Mouse (Mus musculus) ES-E14 (cell line): ENCODE measurements around the gene Lin7b. TPM values are rescaled to one million over a fixed set of nuclear protein-coding genes. Genes with fewer than 3 reads are reported as not detected.
A peak's percentile ranks its signal among the peaks of the same experiment; 100 is the strongest.

Experiments used
- DNase-seq: peaks from one replicate; pipeline ENCODE4 v3.0.0-alpha.2; 2013; ENCODE audit warnings: low read depth, low spot score
- H3K27ac ChIP-seq: 2 replicates; pipeline ENCODE4 v1.5.1; 2012; ENCODE audit warnings: low read depth, mild to moderate bottlenecking, low read length, moderate library complexity, mixed read lengths; ENCODE audit not compliant: poor library complexity, insufficient read depth, severe bottlenecking
- H3K36me3 ChIP-seq: 2 replicates; pipeline ENCODE4 v1.6.1; 2012; ENCODE audit warnings: mild to moderate bottlenecking, low read length, moderate library complexity, mixed read lengths; ENCODE audit not compliant: control insufficient read depth, poor library complexity, insufficient read depth, severe bottlenecking
- H3K4me1 ChIP-seq, 2 experiments: fragments of 150-350 bp in 1 of 2; sonication (generic) in 1 of 2; 2 replicates each; pipeline ENCODE4 v1.6.1; 2012; ENCODE audit warnings: low read length in 2 of 2, mild to moderate bottlenecking in 1 of 2, mixed read lengths in 1 of 2; ENCODE audit not compliant: control insufficient read depth in 2 of 2, insufficient read depth in 2 of 2, poor library complexity in 1 of 2
- H3K4me3 ChIP-seq, 2 experiments: fragments of 150-350 bp in 1 of 2; sonication (generic) in 1 of 2; 2 replicates each; pipeline ENCODE4 v1.5.1; 2012; ENCODE audit warnings: low read length in 2 of 2, low read depth in 1 of 2, mild to moderate bottlenecking in 1 of 2, mixed read lengths in 1 of 2; ENCODE audit not compliant: insufficient read depth in 1 of 2, poor library complexity in 1 of 2, severe bottlenecking in 1 of 2
- H3K9ac ChIP-seq: 2 replicates; pipeline ENCODE4 v1.6.1; 2012; ENCODE audit warnings: low read depth, mild to moderate bottlenecking, low read length, mixed read lengths; ENCODE audit not compliant: poor library complexity, insufficient read depth, severe bottlenecking
- H3K9me3 ChIP-seq: fragments of 150-350 bp; sonication (generic); 2 replicates; pipeline ENCODE4 v1.6.1; 2012; ENCODE audit warnings: low read depth, mild to moderate bottlenecking, low read length; ENCODE audit not compliant: control insufficient read depth, insufficient read depth
- CHD2 ChIP-seq: IDR thresholded peaks from 2 replicates; pipeline ENCODE4 v1.6.1; 2014; ENCODE audit warnings: mild to moderate bottlenecking, low read depth, low read length, inconsistent platforms
- HCFC1 ChIP-seq: IDR thresholded peaks from 2 replicates; pipeline ENCODE4 v1.6.1; 2012; ENCODE audit warnings: low read length, inconsistent platforms, borderline replicate concordance; ENCODE audit not compliant: insufficient read depth
- MAFK ChIP-seq: IDR thresholded peaks from 2 replicates; pipeline ENCODE4 v1.6.1; 2014; ENCODE audit warnings: mild to moderate bottlenecking, low read depth, low read length, inconsistent platforms; ENCODE audit not compliant: insufficient read depth
- ZC3H11A ChIP-seq: IDR thresholded peaks from 2 replicates; pipeline ENCODE4 v1.6.1; 2012; ENCODE audit warnings: low read depth, mild to moderate bottlenecking, inconsistent platforms, low read length, borderline replicate concordance
- ZNF384 ChIP-seq: IDR thresholded peaks from 2 replicates; pipeline ENCODE4 v1.6.1; 2012; ENCODE audit warnings: low read depth, low read length, inconsistent platforms
- in situ Hi-C, 2 experiments: fragments of 600-800 bp; cut with MboI; formaldehyde crosslinking; loops; one replicate each; pipeline ENCODE4 v1.15.1; 2025; ENCODE audit warnings: low sequenced_read_pairs in 2 of 2, inconsistent platforms in 1 of 2; ENCODE audit not compliant: unreplicated experiment in 2 of 2
- total RNA-seq: library from RNA; depleted of rRNA; stranded (reverse); fragments of 300-350 nt; gene quantifications from 2 replicates; pipeline ENCODE4 v1.2.3, GENCODE M21; 2012; rRNA removed

The Lin7b gene
- 5.6 and 11.3 TPM in 2 replicates for total RNA-seq

- TF ChIP-seq ZNF384 (0 out of 2 replicates have a peak, but pooled peaks have one; percentile 19), CHD2 (peak; percentile 20; the same call in 1 of the 2 replicates), MAFK (no peak), ZC3H11A (no peak)
- in situ Hi-C loops, result no loop called here
Measured at GRCm38 (mm10) chr7:45370475-45371311, at the start of gene Lin7b. Gene Lin7b (minus strand): TSS chr7:45370583.

GRCm38 (mm10) chr7:45417962-45418492 lies 47.6 kb upstream of the Lin7b start:
- peaks cover 24% of the 10 kb centered on the region for H3K36me3 ChIP-seq
- no peak overlapping the region for H3K4me3 ChIP-seq
- peaks cover 6 to 47% of the 10 kb centered on the region in 2 experiments; a peak in 2 of 4 replicates for H3K4me1 ChIP-seq
- no peak for TF ChIP-seq CHD2
- TF ChIP-seq HCFC1, result no peak
- no peak for TF ChIP-seq ZC3H11A
- no peak for TF ChIP-seq ZNF384
- no peak overlapping the region for H3K27ac ChIP-seq
- no peak overlapping the region for H3K9ac ChIP-seq
- no peak for DNase-seq
- no peaks in the 10 kb centered on the region for H3K9me3 ChIP-seq
- in situ Hi-C loops, result no loop called here

More at GRCm38 (mm10) chr7:45370475-45371311, at the start of gene Lin7b:
- no peaks in the 10 kb centered on the region for H3K9me3 ChIP-seq
- peak; percentile 92 for DNase-seq
- H3K9ac ChIP-seq, result peak within 1 kb of the TSS; percentile 50
- peak within 1 kb of the TSS; percentile 68 to 80 for H3K4me3 ChIP-seq
- no peak within 1 kb of the TSS for H3K27ac ChIP-seq
- peaks cover 2 to 18% of the 10 kb centered on the region in 2 experiments; a peak in 3 of 4 replicates for H3K4me1 ChIP-seq
- peaks cover 18% of the 10 kb centered on the region for H3K36me3 ChIP-seq

GRCm38 (mm10) chr7:45415636-45416035 lies 45.3 kb upstream of the Lin7b start:
- H3K9ac ChIP-seq, result peak overlapping the region; percentile 6; the same call in 1 of the 2 replicates
- H3K9me3 ChIP-seq, result no peaks in the 10 kb centered on the region
- DNase-seq, result no peak
- H3K36me3 ChIP-seq, result 0 out of 2 replicates have a peak, but pooled peaks cover 2% of the 10 kb centered on the region
- peaks cover 6 to 34% of the 10 kb centered on the region in 2 experiments; a peak in 2 of 4 replicates for H3K4me1 ChIP-seq
- TF ChIP-seq MAFK (no peak), CHD2 (no peak), HCFC1 (no peak), ZNF384 (no peak), ZC3H11A (no peak)
- H3K4me3 ChIP-seq, result peak overlapping the region; percentile 44 to 66; a peak in 3 of 4 replicates
- H3K27ac ChIP-seq, result no peak overlapping the region
- in situ Hi-C loops, result no loop called here

GRCm38 (mm10) chr7:45414740-45415224 lies 44.4 kb upstream of the Lin7b start:
- in situ Hi-C loops, result no loop called here
- Histone ChIP-seq H3K4me1 (peaks cover 6 to 29% of the 10 kb centered on the region in 2 experiments; a peak in 2 of 4 replicates), H3K4me3 (0 out of 4 replicates have a peak overlapping the region, but pooled peaks of 1 of the 2 experiments have one; percentile 74), H3K9me3 (no peaks in the 10 kb centered on the region), H3K36me3 (no peaks in the 10 kb centered on the region), H3K27ac (no peak overlapping the region), H3K9ac (no peak overlapping the region)
- TF ChIP-seq MAFK, result no peak
- TF ChIP-seq CHD2, result no peak
- TF ChIP-seq ZNF384, result no peak
- TF ChIP-seq ZC3H11A, result no peak
- no peak for TF ChIP-seq HCFC1
- DNase-seq, result no peak
